Mouse (Mus musculus): ENCODE results near the gene Elovl7. TPM values are rescaled to one million over a fixed set of nuclear protein-coding genes. Genes with fewer than 3 reads are reported as not detected.

Gene Elovl7
- polyA plus RNA-seq, 1 experiment from 2014 or later: 1.8 TPM

- Histone ChIP-seq H3K4me3 (ENCODE audit: low read depth, low read length) (no peak overlapping the region), H3K27ac (replicated peaks; ENCODE audit: low read depth, low read length) (no peak overlapping the region), H3K9me3 (replicated peaks; ENCODE audit: control insufficient read depth, low read length) (no peaks in the 10 kb centered on the region), H3K27me3 (ENCODE audit: control insufficient read depth, insufficient read depth, low read length) (no peaks in the 10 kb centered on the region), H3K9ac (replicated peaks; ENCODE audit: low read length) (no peak overlapping the region), H3K36me3 (replicated peaks; ENCODE audit: control insufficient read depth, insufficient read depth, low read depth, low read length) (no peaks in the 10 kb centered on the region), H3K4me1 (ENCODE audit: control insufficient read depth, insufficient read depth, low read length) (no peaks in the 10 kb centered on the region), H3K4me2 (ENCODE audit: low read depth, low read length) (no peak overlapping the region)
- DNase-seq (ENCODE audit: low spot score) (no peak), ATAC-seq (replicated peaks; ENCODE audit: insufficient number of reproducible peaks, low FRiP score, low TSS enrichment, low read depth) (no peak)
- WGBS: 80% methylated on average over 11 of the region's 11 CpGs
Observed at GRCm38 (mm10) chr13:108245086-108245697, 31.0 kb downstream of the Elovl7 start.

- Histone ChIP-seq H3K27me3 (ENCODE audit: control insufficient read depth, insufficient read depth, low read length) (no peaks in the 10 kb centered on the region), H3K9me3 (replicated peaks; ENCODE audit: control insufficient read depth, low read length) (no peaks in the 10 kb centered on the region), H3K36me3 (replicated peaks; ENCODE audit: control insufficient read depth, insufficient read depth, low read depth, low read length) (no peaks in the 10 kb centered on the region), H3K4me3 (ENCODE audit: low read depth, low read length) (no peak overlapping the region), H3K27ac (replicated peaks; ENCODE audit: low read depth, low read length) (no peak overlapping the region), H3K4me2 (ENCODE audit: low read depth, low read length) (no peak overlapping the region), H3K9ac (replicated peaks; ENCODE audit: low read length) (no peak overlapping the region), H3K4me1 (ENCODE audit: control insufficient read depth, insufficient read depth, low read length) (no peaks in the 10 kb centered on the region)
- ATAC-seq (replicated peaks; ENCODE audit: insufficient number of reproducible peaks, low FRiP score, low TSS enrichment, low read depth) (no peak), DNase-seq (ENCODE audit: low spot score) (no peak)
- 92% methylated on average over 5 of the region's 5 CpGs for WGBS
Observed at GRCm38 (mm10) chr13:108251106-108251505, 36.9 kb downstream of the Elovl7 start.

- no peaks in the 10 kb centered on the region for H3K36me3 ChIP-seq (replicated peaks; ENCODE audit: control insufficient read depth, insufficient read depth, low read depth, low read length)
- no peaks in the 10 kb centered on the region for H3K27me3 ChIP-seq (ENCODE audit: control insufficient read depth, insufficient read depth, low read length)
- H3K9me3 ChIP-seq (replicated peaks; ENCODE audit: control insufficient read depth, low read length): no peaks in the 10 kb centered on the region
- H3K4me1 ChIP-seq (ENCODE audit: control insufficient read depth, insufficient read depth, low read length): no peaks in the 10 kb centered on the region
- no peak overlapping the region for H3K4me3 ChIP-seq (ENCODE audit: low read depth, low read length)
- WGBS: 90% methylated on average over 5 of the region's 5 CpGs
- DNase-seq (ENCODE audit: low spot score) (no peak), ATAC-seq (replicated peaks; ENCODE audit: insufficient number of reproducible peaks, low FRiP score, low TSS enrichment, low read depth) (no peak)
- H3K4me2 ChIP-seq (ENCODE audit: low read depth, low read length): no peak overlapping the region
- H3K9ac ChIP-seq (replicated peaks; ENCODE audit: low read length): no peak overlapping the region
- H3K27ac ChIP-seq (replicated peaks; ENCODE audit: low read depth, low read length): no peak overlapping the region
Observed at GRCm38 (mm10) chr13:108253977-108254376, 39.8 kb downstream of the Elovl7 start.

- 76% methylated on average over 8 of the region's 8 CpGs for WGBS
- no peak overlapping the region for H3K27ac ChIP-seq (replicated peaks; ENCODE audit: low read depth, low read length)
Observed at GRCm38 (mm10) chr13:108263042-108263441, 48.8 kb downstream of the Elovl7 start.

GRCm38 (mm10) chr13:108265394-108265793 is 51.2 kb downstream of the Elovl7 start:
- H3K9ac ChIP-seq (replicated peaks; ENCODE audit: low read length): no peak overlapping the region
- H3K4me3 ChIP-seq (ENCODE audit: low read depth, low read length): no peak overlapping the region
- no peaks in the 10 kb centered on the region for H3K36me3 ChIP-seq (replicated peaks; ENCODE audit: control insufficient read depth, insufficient read depth, low read depth, low read length)
- H3K4me1 ChIP-seq (ENCODE audit: control insufficient read depth, insufficient read depth, low read length): no peaks in the 10 kb centered on the region
- no peaks in the 10 kb centered on the region for H3K9me3 ChIP-seq (replicated peaks; ENCODE audit: control insufficient read depth, low read length)
- H3K27ac ChIP-seq (replicated peaks; ENCODE audit: low read depth, low read length): no peak overlapping the region
- H3K4me2 ChIP-seq (ENCODE audit: low read depth, low read length): no peak overlapping the region
- 48% methylated on average over 4 of the region's 4 CpGs for WGBS
- ATAC-seq (replicated peaks; ENCODE audit: insufficient number of reproducible peaks, low FRiP score, low TSS enrichment, low read depth): no peak
- no peak for DNase-seq (ENCODE audit: low spot score)
- H3K27me3 ChIP-seq (ENCODE audit: control insufficient read depth, insufficient read depth, low read length): no peaks in the 10 kb centered on the region

More at GRCm38 (mm10) chr13:108263042-108263441, 48.8 kb downstream of the Elovl7 start:
- Histone ChIP-seq H3K4me2 (ENCODE audit: low read depth, low read length) (no peak overlapping the region), H3K36me3 (replicated peaks; ENCODE audit: control insufficient read depth, insufficient read depth, low read depth, low read length) (no peaks in the 10 kb centered on the region), H3K4me1 (ENCODE audit: control insufficient read depth, insufficient read depth, low read length) (no peaks in the 10 kb centered on the region), H3K9ac (replicated peaks; ENCODE audit: low read length) (no peak overlapping the region), H3K4me3 (ENCODE audit: low read depth, low read length) (no peak overlapping the region), H3K9me3 (replicated peaks; ENCODE audit: control insufficient read depth, low read length) (no peaks in the 10 kb centered on the region), H3K27me3 (ENCODE audit: control insufficient read depth, insufficient read depth, low read length) (no peaks in the 10 kb centered on the region)
- DNase-seq (ENCODE audit: low spot score) (no peak), ATAC-seq (replicated peaks; ENCODE audit: insufficient number of reproducible peaks, low FRiP score, low TSS enrichment, low read depth) (no peak)

GRCm38 (mm10) chr13:108267841-108268634 is 53.8 kb downstream of the Elovl7 start:
- ATAC-seq (replicated peaks; ENCODE audit: insufficient number of reproducible peaks, low FRiP score, low TSS enrichment, low read depth): no peak
- WGBS: 78% methylated on average over 9 of the region's 9 CpGs
- Histone ChIP-seq H3K9ac (replicated peaks; ENCODE audit: low read length) (no peak overlapping the region), H3K9me3 (replicated peaks; ENCODE audit: control insufficient read depth, low read length) (no peaks in the 10 kb centered on the region), H3K4me2 (ENCODE audit: low read depth, low read length) (no peak overlapping the region), H3K27me3 (ENCODE audit: control insufficient read depth, insufficient read depth, low read length) (no peaks in the 10 kb centered on the region), H3K4me1 (ENCODE audit: control insufficient read depth, insufficient read depth, low read length) (no peaks in the 10 kb centered on the region), H3K27ac (replicated peaks; ENCODE audit: low read depth, low read length) (no peak overlapping the region), H3K36me3 (replicated peaks; ENCODE audit: control insufficient read depth, insufficient read depth, low read depth, low read length) (no peaks in the 10 kb centered on the region), H3K4me3 (ENCODE audit: low read depth, low read length) (no peak overlapping the region)
- no peak for DNase-seq (ENCODE audit: low spot score)

GRCm38 (mm10) chr13:108271458-108272148 is 57.4 kb downstream of the Elovl7 start:
- no peak overlapping the region for H3K4me2 ChIP-seq (ENCODE audit: low read depth, low read length)

GRCm38 (mm10) chr13:108272332-108272731 is 58.1 kb downstream of the Elovl7 start:
- no peak for DNase-seq (ENCODE audit: low spot score)
- H3K4me1 ChIP-seq (ENCODE audit: control insufficient read depth, insufficient read depth, low read length): no peaks in the 10 kb centered on the region
- 64% methylated on average over 8 of the region's 8 CpGs for WGBS

More at GRCm38 (mm10) chr13:108271458-108272148, 57.4 kb downstream of the Elovl7 start:
- Histone ChIP-seq H3K9me3 (replicated peaks; ENCODE audit: control insufficient read depth, low read length) (no peaks in the 10 kb centered on the region), H3K27me3 (ENCODE audit: control insufficient read depth, insufficient read depth, low read length) (no peaks in the 10 kb centered on the region), H3K9ac (replicated peaks; ENCODE audit: low read length) (no peak overlapping the region), H3K4me3 (ENCODE audit: low read depth, low read length) (no peak overlapping the region), H3K36me3 (replicated peaks; ENCODE audit: control insufficient read depth, insufficient read depth, low read depth, low read length) (no peaks in the 10 kb centered on the region), H3K4me1 (ENCODE audit: control insufficient read depth, insufficient read depth, low read length) (no peaks in the 10 kb centered on the region), H3K27ac (replicated peaks; ENCODE audit: low read depth, low read length) (no peak overlapping the region)
- ATAC-seq (replicated peaks; ENCODE audit: insufficient number of reproducible peaks, low FRiP score, low TSS enrichment, low read depth) (no peak), DNase-seq (ENCODE audit: low spot score) (no peak)
- 77% methylated on average over 7 of the region's 7 CpGs for WGBS

More at GRCm38 (mm10) chr13:108272332-108272731, 58.1 kb downstream of the Elovl7 start:
- H3K4me2 ChIP-seq (ENCODE audit: low read depth, low read length): no peak overlapping the region
- H3K27me3 ChIP-seq (ENCODE audit: control insufficient read depth, insufficient read depth, low read length): no peaks in the 10 kb centered on the region
- ATAC-seq (replicated peaks; ENCODE audit: insufficient number of reproducible peaks, low FRiP score, low TSS enrichment, low read depth): no peak
- no peak overlapping the region for H3K4me3 ChIP-seq (ENCODE audit: low read depth, low read length)
- no peaks in the 10 kb centered on the region for H3K36me3 ChIP-seq (replicated peaks; ENCODE audit: control insufficient read depth, insufficient read depth, low read depth, low read length)
- no peak overlapping the region for H3K27ac ChIP-seq (replicated peaks; ENCODE audit: low read depth, low read length)
- H3K9ac ChIP-seq (replicated peaks; ENCODE audit: low read length): no peak overlapping the region
- H3K9me3 ChIP-seq (replicated peaks; ENCODE audit: control insufficient read depth, low read length): no peaks in the 10 kb centered on the region
